Mouse (Mus musculus) large intestine, adult 2 months (tissue): Measurements from ENCODE around the gene Pdk2. TPM values are rescaled to one million over a fixed set of nuclear protein-coding genes. Genes with fewer than 3 reads are reported as not detected.

ENCODE experiments used
- DNase-seq: peaks from one replicate; pipeline ENCODE4 v3.0.0-alpha.2; 2012; ENCODE audit warnings: low read depth, low spot score
- WGBS: fragments of 180-500 bp; shearing (Covaris S2); methylation state at CpG from one replicate; pipeline ENCODE4 v1.1.7; 2018; 5-methylcytosine and 5-hydroxymethylcytosine counted together
- polyA plus RNA-seq: library from polyadenylated mRNA; depleted of rRNA; stranded (reverse); fragments of >200 nt; gene quantifications from 2 replicates; pipeline ENCODE4 v1.2.3, GENCODE M21; 2012; rRNA removed

Gene Pdk2
- polyA plus RNA-seq, 1 experiment = 47.3 TPM

DNA sequence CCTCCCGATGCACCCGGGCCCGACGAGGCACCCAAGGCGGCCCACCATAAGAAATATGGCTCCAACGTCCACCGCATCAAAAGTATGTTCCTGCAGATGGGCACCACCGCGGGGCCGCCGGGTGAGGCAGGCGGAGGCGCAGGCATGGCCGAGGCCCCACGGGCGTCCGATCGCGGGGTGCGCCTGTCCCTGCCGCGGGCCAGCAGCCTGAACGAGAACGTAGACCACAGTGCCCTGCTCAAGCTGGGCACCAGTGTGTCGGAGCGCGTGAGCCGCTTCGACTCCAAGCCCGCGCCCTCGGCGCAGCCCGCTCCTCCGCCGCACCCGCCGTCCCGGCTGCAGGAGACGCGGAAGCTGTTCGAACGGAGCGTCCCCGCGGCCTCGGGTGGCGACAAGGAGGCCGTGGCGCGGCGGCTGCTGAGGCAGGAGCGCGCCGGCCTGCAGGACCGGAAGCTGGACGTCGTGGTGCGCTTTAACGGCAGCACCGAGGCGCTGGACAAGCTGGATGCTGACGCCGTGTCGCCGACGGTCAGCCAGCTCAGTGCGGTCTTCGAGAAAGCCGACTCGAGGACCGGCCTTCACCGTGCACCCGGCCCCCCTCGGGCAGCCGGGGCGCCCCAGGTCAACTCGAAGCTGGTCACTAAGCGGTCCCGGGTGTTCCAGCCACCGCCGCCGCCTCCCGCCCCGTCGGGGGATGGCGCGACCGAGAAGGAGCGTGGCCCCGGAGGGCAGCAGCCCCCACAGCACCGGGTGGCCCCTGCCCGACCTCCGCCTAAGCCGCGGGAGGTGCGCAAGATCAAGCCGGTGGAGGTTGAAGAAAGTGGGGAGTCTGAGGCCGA is 49.3 kb downstream of the Pdk2 start:
- no peak for DNase-seq
- under 1% methylated on average over 98 of the region's 99 CpGs for WGBS

DNA sequence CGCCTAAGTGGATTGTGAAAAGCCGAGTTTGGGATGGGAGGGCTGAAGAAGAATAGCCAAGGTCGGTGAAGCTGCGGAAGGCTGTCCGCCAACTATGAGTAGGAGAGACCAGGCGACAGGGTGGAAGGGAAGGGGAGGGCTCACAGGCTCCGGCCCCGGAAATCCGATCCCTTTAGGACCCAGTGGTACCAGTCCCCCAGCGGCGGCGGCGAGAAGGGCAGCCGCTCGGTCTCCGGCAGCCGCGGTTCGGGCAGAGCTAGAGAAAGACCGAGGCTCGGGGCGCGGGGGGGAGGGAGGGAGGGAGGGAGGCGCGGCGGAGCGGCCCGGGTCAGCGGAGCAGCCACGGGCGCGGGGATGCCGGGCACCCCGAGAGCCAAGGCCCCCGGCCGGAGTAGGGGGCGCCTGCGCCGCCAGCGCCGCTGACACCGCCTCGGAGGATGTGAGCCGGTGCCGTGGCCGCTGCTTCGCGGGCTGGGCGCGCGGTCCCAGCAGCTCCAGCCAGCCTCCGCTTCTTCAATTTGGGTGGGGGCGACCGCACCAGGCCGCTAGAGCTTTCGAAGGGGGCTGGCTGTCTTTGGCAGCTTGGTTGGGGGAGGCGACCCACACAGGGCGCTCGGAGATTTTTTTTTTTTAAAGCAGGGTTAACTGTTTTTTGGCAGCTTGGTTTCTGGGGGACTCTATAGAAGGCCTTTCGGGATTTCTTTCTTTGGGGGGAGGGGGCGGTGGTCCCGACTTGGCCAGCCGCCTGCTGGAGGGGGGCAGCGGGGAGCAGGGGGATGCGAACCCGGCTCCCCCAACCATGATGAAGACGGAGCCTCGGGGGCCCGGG is 50.2 kb downstream of the Pdk2 start, which contains the start of gene Ppp1r9b:
Gene Ppp1r9b, plus strand, starts transcription at position 287 of the 829 bp plus-strand sequence.
- DNase-seq = no peak
- under 1% methylated on average over 65 of the region's 69 CpGs for WGBS

DNA sequence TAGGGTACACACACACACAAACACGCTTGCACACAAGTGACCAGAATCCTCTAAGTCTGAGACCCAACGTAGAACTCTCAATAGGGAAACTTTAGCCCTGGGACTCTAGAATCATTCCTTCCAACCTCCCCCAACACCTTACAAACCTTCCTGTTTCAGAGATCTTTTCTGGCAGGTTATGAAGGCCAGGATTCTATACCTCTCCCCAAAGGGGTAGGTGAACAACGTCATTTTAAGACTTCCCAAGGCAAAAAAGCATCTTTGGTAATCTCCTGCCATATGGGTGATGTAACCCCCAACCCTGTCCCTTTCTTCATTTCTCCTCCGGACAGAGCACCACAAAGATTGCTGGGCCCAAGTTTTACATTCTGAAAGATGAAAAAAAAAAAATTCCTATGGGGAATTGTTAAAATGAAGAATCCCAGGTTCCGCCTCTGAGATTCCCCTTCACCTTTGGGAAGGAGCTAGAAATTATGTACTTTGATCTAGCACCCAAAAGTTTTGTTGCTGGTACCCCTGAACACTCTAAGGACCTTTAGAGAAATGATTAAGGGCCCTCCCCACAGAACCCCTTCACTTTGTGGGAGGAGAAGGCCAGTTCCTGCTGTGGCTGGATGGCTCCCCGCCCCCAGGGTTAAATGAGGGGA is 50.9 kb downstream of the Pdk2 start:
- 45% methylated on average over 6 of the region's 6 CpGs for WGBS
- no peak for DNase-seq

DNA sequence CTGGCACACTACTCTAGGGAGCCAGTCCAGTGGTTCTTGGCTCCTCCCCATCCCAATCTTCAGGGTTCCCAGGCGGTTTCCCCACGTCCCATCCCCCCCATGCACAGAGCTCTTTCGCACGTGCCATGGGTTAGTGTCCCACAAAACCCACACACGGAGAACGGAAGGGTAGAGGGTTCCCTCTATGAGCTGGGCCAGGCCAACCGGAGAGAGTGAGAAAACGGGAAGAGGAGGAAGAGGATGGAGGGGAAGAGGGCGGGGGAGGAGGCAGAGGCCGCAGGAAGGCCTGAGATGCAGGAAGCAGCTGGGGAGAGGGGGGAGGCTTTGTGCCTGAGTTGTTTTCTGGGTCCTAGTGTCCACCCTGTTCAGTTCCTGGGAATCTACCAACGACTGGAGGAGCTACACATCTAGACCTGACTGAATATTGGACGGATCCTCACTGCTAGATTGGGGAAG is 51.6 kb downstream of the Pdk2 start:
- 1% methylated on average over 12 of the region's 12 CpGs for WGBS
- DNase-seq = peak; percentile 94

DNA sequence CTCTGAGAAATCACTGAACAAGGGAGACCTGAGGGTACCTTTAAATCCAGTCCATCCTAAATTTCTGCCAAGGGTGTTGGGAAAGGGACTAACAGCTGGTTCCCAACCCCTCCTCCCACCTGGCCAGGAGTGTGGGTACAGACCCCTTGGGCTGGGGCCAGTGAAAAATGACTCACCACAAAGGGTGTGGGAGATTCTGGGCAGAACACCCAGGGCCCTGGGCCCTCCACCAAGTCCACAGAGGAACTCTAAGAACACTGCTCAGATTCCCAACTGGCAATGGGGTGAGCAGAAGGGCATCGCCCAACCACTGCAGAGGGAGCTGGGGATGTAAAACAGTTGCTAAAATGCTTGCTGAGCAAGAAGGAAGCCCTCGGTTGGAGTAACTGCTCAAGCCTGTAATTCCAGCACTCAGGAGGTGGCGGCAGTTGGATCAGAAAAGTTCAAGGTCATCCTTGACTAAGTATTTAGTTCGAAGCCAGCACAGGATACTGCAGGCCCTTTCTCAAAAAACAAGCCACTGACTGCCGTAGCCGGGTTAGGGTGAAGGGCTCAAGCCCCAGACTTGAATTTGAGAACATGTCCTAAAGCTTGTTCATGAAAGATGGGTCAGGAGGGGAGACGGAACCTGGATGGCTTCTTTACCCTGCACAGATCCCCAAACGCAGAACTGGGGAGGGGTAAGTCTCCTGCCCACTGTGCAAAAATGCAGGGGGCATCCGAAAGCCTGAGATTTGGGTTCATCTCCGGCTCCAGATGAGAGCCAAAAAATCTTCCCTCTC is 52.2 kb downstream of the Pdk2 start:
- DNase-seq = no peak
- 21% methylated on average over 10 of the region's 10 CpGs for WGBS

DNA sequence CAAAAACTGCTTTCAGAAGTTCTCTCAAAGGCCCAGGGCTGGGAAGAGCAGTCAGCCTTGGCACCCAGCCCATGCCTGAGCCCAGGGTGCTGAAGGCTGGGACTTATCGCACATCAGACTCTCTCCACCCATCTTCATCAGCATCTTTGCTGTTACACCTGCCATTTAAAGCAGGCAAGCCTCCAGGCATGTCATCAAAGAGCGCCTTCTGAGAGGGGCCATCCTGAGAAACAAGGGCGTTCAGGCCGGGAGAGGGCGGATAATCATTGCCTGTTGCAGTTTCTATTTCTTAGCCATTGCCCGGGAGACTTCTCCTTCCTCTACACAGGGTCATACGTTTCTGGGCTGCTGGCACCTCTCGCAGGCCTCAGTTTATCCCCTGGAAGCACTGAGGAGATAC is 53.3 kb downstream of the Pdk2 start:
- no peak for DNase-seq
- WGBS = 78% methylated on average over 8 of the region's 8 CpGs

DNA sequence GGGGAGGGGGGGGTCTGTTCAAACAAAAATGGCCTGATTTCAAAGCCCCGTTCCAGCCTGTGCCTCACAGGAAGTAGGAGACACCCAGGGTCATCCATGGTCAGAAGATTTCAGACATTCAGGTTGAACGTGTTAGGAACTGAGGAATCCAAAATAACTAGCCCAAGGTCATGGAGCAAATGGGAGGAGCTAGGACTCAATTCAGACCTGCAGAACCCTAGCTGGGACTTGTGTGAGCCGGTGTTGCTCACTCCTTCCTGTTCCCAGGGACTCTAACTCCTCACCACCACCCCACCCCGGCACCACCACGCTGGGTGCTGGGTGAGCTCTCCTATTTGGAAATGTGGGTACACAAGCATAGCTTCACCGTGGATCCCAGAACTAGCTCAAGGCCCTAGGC is 53.8 kb downstream of the Pdk2 start:
- 53% methylated on average over 6 of the region's 6 CpGs for whole genome bisulfite sequencing

DNA sequence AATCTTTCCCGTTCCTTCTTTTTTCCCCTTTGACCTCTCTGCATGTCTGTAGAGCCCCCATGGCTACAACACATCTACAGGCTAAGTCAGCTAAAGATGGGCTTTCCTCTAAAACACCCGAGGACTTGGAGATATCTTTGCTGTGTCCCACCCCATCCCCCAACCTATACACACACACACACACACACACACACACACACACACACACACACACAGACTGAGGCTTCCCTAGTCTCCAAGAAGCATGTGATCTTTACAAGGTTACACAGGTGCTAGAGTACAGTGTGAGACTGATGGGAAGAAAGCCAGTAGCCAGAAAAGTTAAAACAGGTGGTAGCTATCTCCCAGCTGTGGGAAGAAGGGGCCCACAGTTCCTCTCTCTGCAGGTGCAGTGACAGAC is 54.7 kb downstream of the Pdk2 start:
- WGBS = 40% methylated on average over 2 of the region's 2 CpGs
- DNase-seq = no peak

More for the DNA sequence above, 53.8 kb downstream of the Pdk2 start:
- DNase-seq = no peak

DNA sequence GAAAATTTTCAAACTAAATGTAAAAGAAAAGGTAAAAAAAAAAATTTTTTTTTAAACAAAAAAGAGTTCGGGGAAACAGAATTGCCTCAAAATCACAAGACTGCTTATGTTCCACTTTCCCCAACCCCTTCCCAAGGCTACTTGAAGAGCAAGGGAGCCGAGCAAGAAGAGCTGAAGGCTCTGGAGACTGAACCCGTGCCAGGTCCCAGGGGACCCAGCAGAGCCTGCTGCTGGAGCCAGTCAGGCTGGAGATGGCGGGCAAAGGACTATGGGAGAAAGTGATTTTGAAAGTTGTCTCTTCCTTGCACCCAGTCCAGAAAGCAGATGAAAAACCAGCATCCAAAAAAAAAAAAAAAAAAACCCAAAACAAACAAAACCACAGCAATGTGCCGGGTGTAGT is 55.3 kb downstream of the Pdk2 start:
- WGBS = 75% methylated on average over 5 of the region's 5 CpGs
- no peak for DNase-seq

DNA sequence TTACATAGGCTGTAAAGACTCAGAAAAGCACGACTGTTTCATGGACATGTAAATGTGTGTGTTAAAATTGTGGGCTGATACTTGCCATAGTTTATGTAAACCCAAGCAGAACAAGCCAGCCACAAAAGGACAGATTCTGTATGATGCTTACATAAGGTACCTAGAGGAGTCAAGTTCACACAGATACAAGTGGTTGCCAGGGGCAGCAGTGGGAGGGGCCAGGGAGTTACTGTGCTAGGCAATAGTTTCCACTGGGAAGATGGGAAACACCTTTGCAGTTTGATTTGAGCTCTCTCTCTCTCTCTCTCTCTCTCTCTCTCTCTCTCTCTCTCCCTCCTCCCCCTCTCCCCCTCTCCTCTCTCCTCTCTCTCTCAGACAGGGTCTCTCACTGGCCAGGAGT is 56.0 kb downstream of the Pdk2 start:
- DNase-seq = no peak
- WGBS = 28% methylated on average over 1 of the region's 1 CpGs

DNA sequence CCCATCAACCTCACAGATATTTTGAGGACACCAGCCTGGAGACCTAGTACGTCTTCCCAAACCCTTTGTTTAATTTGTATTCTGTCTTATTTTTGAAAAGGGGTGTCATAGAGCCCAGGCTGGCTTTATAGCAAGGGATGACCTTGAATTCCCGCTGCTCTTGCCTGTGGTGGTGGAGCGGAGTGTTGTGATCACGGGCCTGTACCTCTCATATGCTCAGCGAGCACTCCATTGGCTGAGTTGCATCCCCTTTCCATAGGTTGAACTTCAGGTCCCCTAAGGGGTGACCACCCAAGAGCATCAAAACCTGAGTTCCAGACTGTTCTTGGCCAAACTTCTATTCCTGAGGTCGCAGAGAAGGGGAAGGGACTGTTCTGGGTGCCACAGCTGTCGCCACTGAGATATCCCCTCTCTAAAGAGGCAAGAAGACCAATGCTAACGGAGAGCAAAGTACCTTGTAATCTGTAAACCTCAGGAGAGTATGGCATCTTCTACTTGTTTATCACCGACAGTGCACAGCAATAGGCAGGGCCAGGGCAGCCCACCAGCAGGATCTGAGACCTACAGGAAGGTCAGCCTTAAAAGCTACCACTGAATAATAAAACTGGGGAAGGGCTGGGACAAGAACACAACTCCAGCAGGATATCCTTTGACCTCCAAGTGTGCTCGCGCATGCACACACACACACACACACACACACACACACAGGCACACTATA is 61.5 kb downstream of the Pdk2 start:
- no peak for DNase-seq
- 76% methylated on average over 11 of the region's 11 CpGs for WGBS

DNA sequence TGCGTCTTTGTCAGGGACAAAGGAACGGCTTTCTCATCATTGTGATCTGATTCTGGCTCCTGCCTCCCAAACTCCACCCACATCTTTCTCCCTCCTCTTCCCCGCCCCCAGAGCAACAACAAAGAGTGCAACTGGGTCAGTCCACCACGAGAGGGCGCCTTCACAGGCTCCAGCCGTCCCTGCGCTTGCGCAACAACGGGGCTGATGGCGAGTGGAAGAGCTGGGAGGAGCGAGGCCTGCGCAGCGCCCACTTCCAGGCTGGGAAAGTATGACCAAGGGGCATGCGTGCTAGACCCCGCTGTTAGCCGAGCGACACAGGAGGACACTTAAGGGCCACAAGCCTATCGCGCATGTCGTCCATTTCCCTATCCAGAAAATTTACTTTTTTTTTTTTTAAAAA is 62.2 kb downstream of the Pdk2 start:
- peak; percentile 95 for DNase-seq
- under 1% methylated on average over 20 of the region's 20 CpGs for WGBS

DNA sequence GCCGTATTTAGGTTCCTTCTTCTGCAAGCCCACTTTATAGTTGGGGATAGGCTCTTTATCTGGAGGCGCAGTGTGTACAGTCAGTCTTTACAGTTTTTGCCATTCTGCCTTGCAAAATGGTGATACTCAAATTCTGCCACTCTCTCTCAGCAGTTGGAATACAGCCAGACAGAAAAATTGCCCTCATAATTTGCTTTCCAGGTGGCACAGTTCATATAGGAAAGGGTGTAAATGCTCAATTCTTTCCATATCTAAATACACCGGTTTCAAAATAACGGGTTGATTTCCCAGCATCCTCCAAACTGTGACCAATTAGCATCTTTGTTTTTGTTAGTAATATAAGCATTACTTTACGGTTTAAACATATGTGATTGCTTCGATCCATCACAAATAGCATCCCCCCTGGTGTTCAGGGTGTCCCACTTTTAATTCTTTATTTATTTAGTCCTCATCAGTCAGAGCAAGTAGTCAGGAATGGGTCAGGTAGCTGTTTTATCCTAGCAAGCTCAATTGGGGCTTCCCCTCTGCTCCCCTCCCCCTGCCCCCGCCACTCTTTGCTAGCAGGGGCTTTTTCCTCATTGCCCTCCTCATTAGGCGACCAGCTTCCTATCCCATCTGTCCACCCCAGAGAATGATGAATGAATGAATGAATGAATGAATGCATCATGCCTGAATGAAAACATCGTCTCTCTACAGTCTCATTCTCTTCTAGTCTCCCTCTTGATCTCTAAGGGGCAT is 62.8 kb downstream of the Pdk2 start:
- WGBS = 40% methylated on average over 9 of the region's 9 CpGs
- DNase-seq = no peak

Other genes starting within 250 kb of the Pdk2 start
- gene Col1a1, start 105.1 kb downstream of the Pdk2 start, polyA plus RNA-seq = 39.6 and 45.7 TPM in 2 replicates
- gene Hils1, start 73.8 kb downstream of the Pdk2 start, polyA plus RNA-seq = not detected in 2 replicates
- 4.7 and 7.2 TPM in 2 replicates for gene Sgca, start 65.0 kb downstream of the Pdk2 start, polyA plus RNA-seq
- 18.9 and 20.0 TPM in 2 replicates for gene Ppp1r9b, start 50.3 kb downstream of the Pdk2 start, polyA plus RNA-seq
- 2.2 and 2.4 TPM in 2 replicates for gene Samd14, start 31.5 kb downstream of the Pdk2 start, polyA plus RNA-seq
- 59.9 and 103 TPM in 2 replicates for gene Itga3, start 35.4 kb upstream of the Pdk2 start, polyA plus RNA-seq
- 0.10 and 0.14 TPM in 2 replicates for gene Dlx3, start 78.8 kb upstream of the Pdk2 start, polyA plus RNA-seq
- gene Dlx4, start 104.9 kb upstream of the Pdk2 start, polyA plus RNA-seq = 0.08 TPM in 1 of 2 replicates, not detected in the other
- 0.06 and 0.08 TPM in 2 replicates for gene Tac4, start 220.2 kb upstream of the Pdk2 start, polyA plus RNA-seq